Mouse (Mus musculus) fat pad, adult 2 months (tissue): ENCODE measurements around the gene Nf1.

ENCODE experiments used
- DNase-seq: peaks from one replicate; pipeline ENCODE4 v3.0.0-alpha.2; 2011; ENCODE audit warnings: low read depth, low spot score; ENCODE audit errors: extremely low read depth

Nf1 gene

DNA sequence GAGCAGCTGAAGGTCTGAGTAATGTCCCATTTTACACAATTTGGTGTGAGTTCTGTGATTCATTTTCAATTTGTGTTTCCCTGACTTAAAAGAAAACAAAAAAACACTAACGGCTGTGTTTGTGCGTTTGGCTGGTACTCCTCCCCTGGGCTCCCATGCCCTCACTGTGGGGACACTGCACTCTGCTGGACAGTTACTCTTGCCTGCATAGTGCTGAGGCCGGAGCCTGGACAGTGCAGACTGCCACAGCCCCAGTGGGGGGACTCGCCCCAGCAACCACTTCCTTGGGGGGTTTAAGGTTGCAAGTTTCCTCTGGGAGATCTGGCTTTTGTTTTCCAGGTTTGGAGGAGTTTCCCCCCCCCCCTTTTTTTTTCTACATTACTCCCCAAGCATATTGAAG, 241.2 kb downstream of the Nf1 start:
- DNase-seq, result no peak

DNA sequence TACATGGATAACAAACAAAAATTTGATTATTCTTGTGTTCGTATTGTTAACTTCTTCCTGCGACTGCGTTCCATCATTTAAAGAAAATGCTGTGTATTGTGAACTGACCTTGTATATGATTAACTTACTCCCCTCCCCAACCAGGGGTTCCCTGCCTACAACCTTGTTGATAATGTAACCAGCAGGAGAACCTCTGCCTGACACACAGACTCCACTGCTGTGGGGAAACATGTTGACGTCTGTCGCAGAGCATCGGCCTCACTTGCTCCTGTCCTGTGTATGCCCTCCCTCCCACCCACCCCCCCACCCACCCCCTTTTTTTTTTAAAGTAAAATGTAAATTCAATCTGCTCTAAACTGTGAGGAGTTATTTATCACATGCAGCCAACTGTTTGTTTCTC, 241.8 kb downstream of the Nf1 start:
- DNase-seq, result no peak

DNA sequence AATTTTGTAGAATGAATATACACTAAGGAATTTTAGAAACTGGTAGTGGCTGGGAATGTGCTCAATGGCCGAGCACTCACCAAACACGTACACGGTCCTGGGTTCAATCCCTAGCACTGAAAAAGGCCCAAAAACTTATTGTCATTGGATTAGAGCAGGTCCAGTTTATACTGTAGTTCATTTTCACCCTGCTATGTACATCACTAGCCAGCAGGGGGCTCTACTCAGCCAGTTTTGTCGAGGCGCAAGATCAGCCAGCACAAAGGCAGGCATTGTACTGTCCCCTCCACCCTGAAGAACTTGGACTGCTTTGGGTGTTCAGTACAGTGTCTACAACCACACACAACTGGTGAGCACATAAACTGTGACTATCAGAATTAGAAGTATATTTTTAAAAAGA, 244.7 kb downstream of the Nf1 start:
- no peak for DNase-seq

DNA sequence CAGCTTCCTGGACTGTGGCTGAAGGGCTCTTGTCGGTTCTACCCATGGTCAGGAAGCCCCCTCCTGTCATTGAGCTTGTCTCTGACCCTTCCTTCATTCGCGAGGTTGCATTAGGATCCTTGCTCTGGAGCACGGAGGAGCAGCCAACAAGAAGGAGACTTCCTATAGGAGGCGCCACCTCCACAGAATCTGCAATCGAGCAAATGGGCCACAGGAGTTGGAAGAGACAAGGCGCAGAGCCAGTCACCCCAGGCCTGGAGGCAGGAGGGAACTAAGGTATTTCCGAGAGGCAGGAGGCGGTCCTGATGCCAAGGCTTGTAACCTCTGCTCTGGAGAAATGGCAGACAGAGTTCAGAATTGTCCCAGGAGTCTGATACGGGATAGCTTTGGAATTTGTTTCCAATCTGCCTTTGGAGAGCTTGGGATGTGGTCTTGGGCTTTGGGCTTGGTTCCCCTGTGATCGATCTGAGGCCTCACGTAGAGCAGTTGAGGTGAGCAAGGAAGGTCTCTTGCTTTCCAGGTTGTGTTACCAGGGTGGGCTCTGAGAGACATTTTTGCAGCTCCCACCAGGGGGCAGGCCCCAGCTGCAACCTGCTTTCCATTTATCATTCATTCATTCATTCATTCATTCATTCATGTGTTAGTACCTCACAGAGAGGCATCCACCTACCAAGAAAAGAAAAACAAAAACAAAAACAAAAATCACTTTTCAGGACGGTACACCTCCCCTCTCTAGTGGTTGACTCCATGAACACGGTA, 250.0 kb downstream of the Nf1 start:
- DNase-seq, result no peak

DNA sequence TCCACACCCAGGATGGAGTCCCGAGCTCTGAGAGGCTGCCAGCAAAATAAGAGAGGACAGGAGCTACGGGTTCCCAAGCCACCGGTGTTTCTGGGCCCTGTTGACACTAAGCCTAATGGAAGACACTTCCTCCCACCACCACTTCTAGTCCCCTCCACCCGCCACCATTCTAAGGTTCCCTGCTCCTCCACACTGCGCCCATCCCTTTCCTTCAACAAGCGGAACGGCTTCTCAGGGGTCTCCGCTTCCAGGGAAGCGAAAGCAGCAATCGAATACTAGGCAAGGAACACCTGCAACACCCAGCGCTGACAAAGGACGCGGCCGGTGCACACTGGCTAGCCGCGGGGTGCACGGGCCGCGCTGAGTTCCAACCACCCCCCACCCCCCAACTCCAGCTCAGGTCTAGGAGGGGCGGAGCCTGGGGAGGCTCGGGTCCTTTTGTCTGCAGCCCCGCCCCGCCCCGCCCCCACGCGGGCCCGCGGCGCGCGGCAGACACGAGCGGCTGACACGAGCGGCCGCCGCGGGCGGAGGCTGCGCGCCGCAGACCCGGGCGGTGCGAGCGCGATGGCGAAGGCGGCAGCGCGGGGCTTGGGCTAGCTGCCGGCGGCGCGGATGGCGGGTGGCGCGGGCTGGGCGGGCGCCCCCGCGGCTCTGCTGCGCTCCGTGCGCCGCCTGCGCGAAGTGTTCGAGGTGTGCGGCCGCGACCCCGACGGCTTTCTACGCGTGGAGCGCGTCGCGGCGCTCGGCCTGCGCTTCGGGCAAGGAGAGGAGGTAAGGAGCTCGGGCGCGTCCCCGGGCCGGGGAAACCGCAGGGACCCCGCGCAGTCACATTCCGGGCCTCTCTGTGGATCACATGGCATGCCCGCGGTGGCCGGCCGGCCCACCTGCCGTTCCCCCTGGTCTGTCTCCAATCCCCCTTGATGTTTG, 251.4 kb downstream of the Nf1 start, which contains the start of gene Rab11fip4:
Gene Rab11fip4 (plus strand): TSS at position 549 of the 927 bp plus-strand sequence.
- DNase-seq, result no peak

DNA sequence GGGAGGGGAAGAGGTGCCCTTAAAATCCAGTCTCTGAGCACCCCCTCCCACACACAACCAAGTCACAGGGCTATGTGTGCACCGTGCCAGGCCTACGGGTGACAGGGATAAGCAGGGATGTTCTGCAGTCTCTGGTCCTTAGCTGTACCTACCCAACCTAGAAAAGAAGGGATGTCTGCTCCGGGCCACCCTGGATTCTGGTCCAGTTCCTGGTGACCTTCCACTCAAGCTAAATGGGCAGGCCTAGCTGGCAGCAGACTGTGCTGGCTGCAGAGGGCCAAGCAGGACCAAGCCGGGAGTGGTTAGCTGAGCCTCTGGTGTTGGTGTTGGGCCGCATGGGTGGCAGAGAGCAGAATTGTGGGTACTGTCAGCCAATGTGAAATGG, 252.1 kb downstream of the Nf1 start:
- no peak for DNase-seq

DNA sequence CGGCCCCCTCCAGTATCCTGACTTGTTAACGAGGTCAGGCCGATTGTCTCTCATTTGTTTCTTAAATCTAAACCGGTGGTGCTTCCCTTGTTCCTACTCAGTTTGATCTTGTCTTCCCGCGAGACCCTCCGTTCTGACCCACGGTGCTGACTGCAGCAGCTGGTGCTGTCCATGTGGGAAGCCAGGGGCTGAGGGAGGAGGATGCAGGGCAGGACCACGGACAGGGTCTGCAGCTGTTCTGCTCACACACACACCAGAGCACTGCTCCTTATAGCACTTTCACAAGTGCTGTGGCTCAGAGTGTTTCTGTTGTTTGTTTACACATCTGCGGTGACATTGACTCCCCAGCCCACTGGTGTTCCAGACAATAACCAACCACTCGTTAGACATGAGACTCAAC, 254.0 kb downstream of the Nf1 start:
- no peak for DNase-seq

DNA sequence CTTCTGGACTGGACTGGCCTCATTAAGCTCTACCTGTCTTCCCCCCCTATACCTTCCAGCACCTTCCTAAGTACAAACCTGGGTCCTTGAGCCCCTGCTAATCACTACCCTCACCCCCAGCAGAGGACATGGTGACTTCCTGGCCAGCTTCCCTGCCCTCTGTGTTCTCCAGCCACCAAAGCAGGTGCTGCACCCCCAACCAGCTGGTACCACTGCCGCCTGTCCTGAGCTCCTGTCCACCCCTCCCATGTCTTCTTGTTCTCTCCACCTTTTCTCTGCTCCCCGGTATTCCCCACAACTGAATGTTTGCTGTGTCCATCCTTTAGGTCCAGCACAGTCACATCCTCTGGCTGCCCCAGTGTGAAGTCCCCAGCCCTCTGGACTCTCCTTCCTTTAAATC, 271.0 kb downstream of the Nf1 start:
- no peak for DNase-seq

DNA sequence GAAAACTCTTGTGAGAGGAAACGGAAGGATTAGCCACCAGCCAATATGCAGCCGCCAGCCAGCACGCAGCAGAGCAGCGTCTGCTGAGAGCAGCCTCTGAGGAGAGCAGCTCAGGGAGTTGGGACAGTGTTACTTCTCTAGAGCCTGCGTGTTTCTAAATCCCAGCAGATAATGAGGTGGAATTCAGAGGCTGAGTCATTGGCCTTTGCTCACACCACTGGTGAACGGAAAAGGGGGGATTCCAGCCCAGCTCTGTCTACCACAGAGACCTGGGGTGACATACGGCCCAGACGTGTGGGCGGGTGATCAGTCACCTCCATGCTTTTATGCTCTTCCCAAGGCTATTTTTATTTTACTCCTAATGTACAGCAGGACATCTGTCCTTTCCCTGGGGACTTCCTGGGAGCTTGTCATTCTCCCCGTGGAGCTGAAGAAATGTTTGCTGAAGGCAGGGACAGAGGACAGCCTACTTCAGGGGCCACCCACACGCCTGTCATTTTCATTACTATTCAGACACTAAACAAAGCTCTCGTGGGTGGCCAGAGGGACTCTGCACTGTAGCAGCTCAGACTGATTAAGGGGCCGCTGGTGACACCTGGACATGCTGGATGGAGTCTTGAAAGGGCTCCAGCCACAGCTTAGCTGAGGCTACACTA, 271.6 kb downstream of the Nf1 start:
- no peak for DNase-seq

DNA sequence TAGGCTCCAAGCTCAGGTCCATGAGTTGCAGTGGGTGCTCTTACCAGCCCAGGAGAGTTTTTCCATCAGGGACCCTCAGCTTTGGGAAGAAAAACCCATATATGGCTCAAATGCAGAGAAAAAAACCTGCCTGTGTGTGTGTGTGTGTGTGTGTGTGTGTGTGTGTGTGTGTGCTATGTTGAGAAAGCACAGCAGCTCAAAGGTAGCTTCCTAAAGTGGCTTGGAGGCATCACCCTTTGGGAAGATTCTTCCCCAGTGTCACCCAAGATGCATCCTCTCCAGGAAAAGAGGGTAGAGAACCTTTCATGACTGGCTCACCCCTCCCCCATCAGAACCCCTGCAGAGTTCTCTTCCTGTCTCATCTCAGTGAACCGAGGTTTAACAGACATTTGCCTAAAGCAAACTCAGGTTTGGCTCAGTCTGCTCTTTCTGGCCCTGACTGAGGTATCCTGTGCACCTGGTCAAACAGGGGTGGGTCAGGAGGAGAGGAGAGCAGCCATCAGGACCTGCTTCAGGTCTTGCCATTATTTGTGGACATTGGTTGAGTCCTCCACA, 272.6 kb downstream of the Nf1 start:
- no peak for DNase-seq

DNA sequence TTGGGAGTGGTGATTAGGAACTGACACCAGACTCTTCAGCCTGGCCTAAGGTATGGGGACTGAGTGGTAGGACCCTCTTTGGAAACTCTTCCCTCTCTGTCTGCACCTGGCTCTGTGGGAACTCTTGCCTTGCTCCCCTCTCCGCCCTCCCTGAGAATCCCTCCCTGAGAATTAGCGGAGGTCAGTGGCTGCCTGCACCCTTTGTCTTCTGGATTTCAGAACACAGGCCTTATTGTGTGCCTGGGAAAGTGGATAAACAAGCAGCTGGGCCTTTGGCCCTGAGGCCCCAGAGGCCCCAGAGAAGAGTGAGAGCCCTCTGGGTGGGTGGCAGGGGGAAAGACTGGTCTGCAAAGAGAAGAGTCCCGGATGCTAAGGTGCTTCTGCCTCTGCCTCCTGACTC, 273.6 kb downstream of the Nf1 start:
- no peak for DNase-seq

DNA sequence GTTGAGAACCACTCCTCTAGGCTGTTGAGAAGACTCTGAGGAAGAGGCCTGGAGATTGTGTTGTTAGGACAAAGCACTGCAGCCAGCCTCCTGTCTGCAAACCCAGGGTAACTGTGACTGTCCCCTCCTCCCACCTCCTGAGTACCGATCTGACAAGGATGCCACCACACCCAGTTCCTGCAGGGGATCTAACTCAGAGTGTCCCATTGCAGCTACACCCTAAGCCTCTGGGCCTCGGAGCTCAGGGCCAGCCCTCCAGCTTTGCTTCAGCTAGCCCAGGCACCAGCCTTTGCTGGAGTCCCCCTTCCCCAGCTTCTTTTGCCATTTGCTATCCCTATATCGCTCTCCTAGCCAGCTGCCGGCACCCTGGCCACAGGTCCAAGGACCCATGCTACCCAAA, 274.2 kb downstream of the Nf1 start:
- DNase-seq, result no peak

DNA sequence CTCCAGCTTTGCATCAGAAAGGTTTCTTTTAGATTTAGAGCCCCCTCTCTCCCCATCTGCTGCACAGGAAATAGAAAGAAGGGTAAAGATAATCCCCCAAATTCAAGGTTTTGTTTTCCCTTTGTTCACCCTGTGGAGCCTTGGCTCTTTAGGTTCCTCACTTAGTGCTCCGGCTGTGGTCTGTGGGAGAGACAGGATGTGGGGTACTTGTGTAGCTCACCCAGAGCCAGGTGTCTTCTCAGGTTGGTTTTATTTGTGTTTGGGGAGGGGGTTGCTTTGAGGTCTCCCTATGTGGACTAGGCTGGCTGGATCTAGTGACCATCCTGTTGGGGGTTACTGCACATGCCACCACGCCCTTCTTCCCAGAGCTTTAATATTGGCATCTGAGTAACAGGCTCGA, 275.4 kb downstream of the Nf1 start:
- no peak for DNase-seq

DNA sequence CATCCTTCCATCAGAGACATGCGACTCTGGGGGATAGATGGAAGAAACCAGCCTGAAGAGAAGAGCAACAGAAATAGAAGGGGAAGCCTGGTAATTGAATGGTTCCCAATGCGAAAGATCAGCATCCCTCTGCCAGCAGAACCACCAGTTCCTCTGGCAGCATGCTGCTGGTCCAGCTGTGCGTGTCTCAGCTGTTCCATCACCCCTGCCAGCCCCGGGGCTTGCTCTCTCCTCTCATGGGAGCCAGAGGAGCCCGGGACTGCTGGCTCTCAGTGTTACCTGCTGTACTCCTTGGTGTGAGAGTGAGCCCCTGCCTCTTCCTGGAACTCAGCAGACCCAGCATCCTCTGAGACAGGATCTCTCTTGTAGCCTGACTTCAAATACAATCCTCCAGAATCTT, 276.4 kb downstream of the Nf1 start:
- no peak for DNase-seq

DNA sequence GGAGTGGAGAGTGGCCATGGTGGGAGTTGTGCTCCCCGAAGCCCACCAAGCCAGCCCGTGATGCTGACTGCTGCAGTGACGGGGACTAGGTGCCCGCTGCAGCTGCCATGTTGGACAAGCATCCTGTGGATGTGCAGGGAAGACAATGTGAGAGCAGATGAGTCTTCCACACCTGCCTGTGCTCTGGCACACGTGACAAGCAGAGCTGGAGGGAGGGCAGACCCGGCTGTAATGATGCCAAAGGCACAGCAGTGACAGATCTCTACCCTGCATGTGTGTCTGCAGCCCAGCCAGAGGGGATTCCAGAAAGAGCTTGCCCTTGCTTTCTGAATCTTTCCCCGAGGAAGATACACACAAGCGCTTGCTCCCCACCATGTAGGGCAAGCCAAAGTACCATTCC, 278.5 kb downstream of the Nf1 start:
- DNase-seq, result no peak

DNA sequence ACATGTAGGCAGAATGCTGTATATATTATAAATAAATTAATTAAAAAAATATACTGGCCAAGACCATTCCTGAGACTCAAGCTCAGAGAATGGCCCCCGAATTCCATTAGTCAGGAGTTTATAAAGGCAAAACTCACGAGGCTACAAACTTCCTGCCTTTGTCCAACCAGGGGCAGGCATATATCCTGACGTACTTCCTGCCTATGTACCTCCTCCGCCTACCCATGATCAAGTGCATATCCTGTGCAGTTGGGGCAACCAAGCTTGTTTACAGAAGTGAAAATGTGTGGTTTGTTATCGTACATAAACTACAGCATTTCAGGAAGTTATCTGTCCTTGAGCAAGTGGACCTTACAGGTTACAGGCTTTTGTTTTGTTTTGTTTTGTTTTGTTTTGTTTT, 283.5 kb downstream of the Nf1 start:
- DNase-seq, result no peak

DNA sequence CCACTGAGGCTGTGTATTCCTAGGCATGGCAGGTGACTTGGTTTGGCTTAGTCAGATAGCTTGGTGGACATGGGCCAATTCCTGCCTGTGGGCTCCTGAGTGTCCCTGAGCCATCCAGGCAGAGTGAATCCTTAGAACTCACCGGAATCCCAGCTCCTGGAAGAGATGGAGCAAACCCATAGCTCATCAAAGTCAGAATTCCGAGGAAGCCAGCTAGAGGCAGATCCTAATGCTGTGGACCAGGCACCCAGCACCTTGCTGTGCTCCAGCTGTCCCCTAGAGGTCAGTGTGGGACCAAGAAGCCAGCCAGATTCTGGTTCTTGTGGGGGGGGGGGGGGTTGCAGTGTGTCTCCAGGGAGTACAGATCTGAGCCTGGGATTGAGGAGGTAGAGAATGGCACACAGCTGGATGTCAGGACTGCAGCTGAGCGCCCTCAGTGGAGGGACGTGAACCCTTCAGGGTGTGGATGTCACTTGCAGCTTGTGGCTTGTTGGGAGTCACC, 285.4 kb downstream of the Nf1 start:
- DNase-seq, result no peak

DNA sequence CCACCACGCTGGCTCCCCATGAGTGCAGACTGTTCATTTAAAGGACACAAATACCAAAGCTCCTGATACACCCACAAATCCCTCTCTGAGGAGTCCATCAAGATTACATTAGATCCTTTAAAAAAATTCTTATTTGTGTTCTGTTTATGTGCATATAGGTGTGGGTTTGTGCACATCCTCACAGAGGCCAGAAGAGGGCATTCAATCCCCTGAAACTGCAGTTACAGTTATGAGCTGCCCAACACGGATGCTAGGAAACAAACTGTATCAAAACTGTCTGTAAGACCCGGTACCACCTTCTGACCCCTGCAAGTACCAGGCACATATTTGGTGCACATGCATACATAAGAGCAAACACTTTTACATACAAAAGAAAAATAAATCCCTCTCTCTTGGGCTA, 289.2 kb downstream of the Nf1 start:
- DNase-seq, result no peak

DNA sequence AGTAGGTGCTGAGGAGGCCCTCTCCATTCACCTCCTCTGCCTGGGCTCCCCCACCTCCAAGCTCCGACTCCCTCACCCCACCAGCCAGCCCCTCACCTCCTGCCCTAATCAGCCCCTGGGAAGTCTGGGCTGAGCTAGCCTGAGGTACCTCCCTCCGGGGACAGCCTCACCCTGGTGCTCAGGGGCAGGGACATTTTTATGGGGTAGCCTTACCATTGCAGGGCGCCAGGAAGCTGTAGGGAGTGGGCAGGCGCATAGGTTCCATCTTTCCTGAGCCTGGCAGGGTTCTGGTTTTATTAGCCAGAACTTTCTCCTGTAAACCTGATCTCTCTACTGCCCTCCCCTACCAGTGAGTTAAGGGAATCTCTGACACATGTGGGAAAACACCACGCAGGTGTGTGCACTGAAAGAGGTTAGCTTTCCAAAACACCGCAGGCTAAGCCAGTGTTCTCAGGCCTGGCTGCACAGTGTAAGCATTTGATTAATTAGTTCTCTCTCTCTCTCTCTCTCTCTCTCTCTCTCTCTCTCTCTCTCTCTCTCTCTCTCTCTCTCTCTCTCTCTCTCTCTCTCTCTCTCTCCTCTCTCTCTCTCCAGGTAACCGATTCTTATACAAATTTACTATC, 290.4 kb downstream of the Nf1 start:
- peak; percentile 23 for DNase-seq

DNA sequence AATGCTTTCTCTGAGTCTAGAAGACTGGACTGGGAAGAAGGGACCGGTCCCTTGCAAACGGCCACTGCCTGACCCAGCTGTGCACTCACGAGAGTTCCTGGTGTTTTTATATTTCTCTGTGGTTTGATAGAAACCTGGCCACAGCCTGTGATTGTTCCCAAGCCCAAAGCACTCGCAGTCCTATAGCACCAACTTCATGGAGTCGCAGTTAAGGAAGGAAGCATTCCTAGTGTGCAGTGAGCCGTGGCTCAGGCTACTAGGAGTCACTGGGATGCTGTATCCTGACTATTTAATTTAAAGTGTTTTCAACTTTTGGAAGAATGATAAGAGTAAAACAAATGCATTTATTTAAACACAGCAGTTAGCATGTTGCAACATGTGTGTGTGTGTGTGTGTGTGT, 291.0 kb downstream of the Nf1 start:
- DNase-seq, result no peak
